Mouse (Mus musculus) limb, embryonic 13.5 days (tissue): ENCODE measurements at regions not wholly inside any gene's neighbourhood (a gene's known extent, or its start where the extent isn't known, plus 50 kb on each side); places are given as distances from the start of the nearest gene placed in this dataset.

Source experiments
- ATAC-seq: fragments of 200-750 bp; cut with Nextera tagmentation; 2 replicates; pipeline ENCODE4 v1.8.0; 2017; ENCODE audit warnings: low read depth, moderate number of reproducible peaks, moderate TSS enrichment; ENCODE audit not compliant: low FRiP score
- H3K27ac ChIP-seq: fragments of 300-500 bp; sonication (generic); 2 replicates; pipeline ENCODE4 v1.5.1; 2015; ENCODE audit warnings: inconsistent platforms, mild to moderate bottlenecking, moderate library complexity
- H3K27me3 ChIP-seq: fragments of 300-500 bp; sonication (generic); 2 replicates; pipeline ENCODE4 v1.6.1; 2015; ENCODE audit warnings: mild to moderate bottlenecking, inconsistent platforms
- H3K36me3 ChIP-seq: fragments of 300-500 bp; sonication (generic); 2 replicates; pipeline ENCODE4 v1.6.1; 2015; ENCODE audit warnings: inconsistent platforms, mild to moderate bottlenecking, moderate library complexity
- H3K4me1 ChIP-seq: fragments of 300-500 bp; sonication (generic); 2 replicates; pipeline ENCODE4 v1.6.1; 2015; ENCODE audit warnings: inconsistent platforms
- H3K4me2 ChIP-seq: fragments of 300-500 bp; sonication (generic); replicated peaks from 2 replicates; pipeline ENCODE4 v1.6.1; 2015; ENCODE audit warnings: inconsistent platforms, mild to moderate bottlenecking, moderate library complexity
- H3K4me3 ChIP-seq: fragments of 300-500 bp; sonication (generic); 2 replicates; pipeline ENCODE4 v1.5.1; 2015; ENCODE audit warnings: moderate library complexity, mild to moderate bottlenecking, inconsistent platforms
- H3K9ac ChIP-seq: fragments of 300-500 bp; sonication (generic); 2 replicates; pipeline ENCODE4 v1.6.1; 2015; ENCODE audit warnings: mild to moderate bottlenecking, inconsistent platforms
- H3K9me3 ChIP-seq: fragments of 300-500 bp; sonication (generic); 2 replicates; pipeline ENCODE4 v1.6.1; 2016; ENCODE audit warnings: inconsistent platforms
- WGBS: fragments of 180-500 bp; shearing (Covaris S2); methylation state at CpG from one replicate; pipeline ENCODE4 v1.1.7; 2015; 5-methylcytosine and 5-hydroxymethylcytosine counted together

DNA sequence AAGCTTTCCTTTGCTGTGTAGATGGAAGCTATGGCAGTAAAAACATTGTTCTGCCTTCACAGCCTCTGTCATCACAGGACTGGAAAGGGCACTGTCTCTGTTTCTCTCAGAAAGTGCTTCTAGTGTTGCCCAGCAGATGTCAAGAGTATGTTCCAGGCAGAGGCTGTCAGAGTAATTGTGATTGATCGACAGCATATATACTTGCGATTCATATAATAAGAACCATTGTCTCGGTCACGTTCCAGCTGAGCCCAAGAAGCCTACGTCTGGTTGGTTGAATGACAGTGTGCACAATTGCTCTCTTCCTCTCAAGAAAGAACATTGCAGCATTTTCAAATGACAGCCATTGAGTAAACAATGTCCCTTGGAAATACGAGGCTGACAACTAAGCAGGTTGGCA is 284.7 kb upstream of the Nrsn1 start:
- Histone ChIP-seq H3K9ac (no peak overlapping the region), H3K36me3 (no peaks in the 10 kb centered on the region), H3K9me3 (no peaks in the 10 kb centered on the region), H3K4me1 (peaks cover 10% of the 10 kb centered on the region), H3K4me2 (no peak overlapping the region), H3K27me3 (no peaks in the 10 kb centered on the region), H3K27ac (no peak overlapping the region), H3K4me3 (no peak overlapping the region)
- ATAC-seq, result no peak
- 88% methylated on average over 6 of the region's 6 CpGs for WGBS

DNA sequence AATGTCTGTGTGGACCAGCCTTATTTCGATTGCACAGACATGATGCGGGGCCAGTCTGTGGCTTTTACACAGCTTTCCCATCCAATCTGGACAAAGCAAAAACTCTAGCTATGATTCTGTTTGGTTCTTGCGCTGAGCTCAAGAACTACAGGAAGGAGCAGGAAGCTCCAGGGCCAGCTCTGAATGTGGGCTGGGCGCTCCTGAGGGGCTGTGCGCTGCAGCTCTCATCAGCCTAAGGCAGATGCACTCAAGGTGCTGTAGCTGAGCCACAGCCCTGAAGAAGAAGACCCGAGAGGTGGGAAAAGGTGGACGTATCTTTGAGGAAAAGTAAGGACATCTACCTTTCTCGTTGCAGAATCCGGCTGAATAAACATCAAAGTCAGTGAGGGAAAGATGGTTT is 278.2 kb upstream of the Nrsn1 start:
- ATAC-seq, result no peak
- H3K4me3 ChIP-seq, result no peak overlapping the region
- H3K9ac ChIP-seq, result no peak overlapping the region
- no peaks in the 10 kb centered on the region for H3K4me1 ChIP-seq
- no peaks in the 10 kb centered on the region for H3K36me3 ChIP-seq
- no peak overlapping the region for H3K27ac ChIP-seq
- no peak overlapping the region for H3K4me2 ChIP-seq
- H3K27me3 ChIP-seq, result no peaks in the 10 kb centered on the region
- WGBS, result 86% methylated on average over 9 of the region's 9 CpGs
- no peaks in the 10 kb centered on the region for H3K9me3 ChIP-seq

DNA sequence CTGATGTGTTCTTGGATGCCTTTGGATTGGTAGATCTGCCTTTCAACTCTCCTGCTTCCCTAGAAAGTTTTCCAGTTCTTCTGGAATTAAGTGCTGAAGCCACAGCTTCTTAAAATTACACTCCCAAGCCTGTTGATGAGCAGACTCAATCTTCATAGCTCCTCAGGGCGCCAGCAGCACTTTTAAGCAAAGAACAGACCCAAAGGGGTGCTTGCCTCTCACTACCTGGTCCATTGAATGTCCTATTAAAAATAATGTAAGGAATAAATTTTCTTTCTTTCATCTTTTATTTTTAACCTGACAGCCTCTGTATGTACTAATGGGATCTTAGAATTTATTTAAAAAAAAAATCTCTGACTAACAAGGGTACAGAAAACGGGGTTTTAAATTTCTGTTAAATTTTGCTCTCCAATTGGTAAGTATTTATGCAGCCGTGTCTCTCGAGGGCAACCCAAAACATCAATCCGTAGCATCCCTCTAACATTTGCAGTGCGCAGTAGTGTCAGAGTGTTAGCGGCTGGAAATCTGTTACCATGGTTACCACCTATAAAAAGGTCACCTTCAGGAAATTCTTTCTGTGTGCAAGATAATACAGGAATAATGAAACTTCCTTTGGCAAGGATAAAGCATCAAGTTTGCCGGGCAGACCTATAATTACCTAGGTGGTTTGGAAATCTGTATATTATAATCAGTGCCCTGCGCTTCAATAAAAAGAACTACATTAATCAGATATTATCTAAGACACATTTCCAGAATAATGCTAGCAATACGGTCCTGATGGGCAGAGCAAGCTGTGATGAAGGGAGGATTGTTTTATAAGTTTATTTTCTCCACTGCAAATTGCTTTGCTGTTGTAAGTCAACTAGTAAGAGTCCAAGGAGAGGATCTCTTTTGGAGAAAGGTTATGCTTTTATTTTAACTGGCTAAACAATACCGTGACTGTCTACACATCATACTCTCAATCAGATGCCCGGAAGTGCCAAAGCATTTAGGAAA is 277.1 kb upstream of the Nrsn1 start:
- Histone ChIP-seq H3K4me2 (no peak overlapping the region), H3K9me3 (no peaks in the 10 kb centered on the region), H3K27me3 (no peaks in the 10 kb centered on the region), H3K36me3 (no peaks in the 10 kb centered on the region), H3K27ac (no peak overlapping the region), H3K4me1 (no peaks in the 10 kb centered on the region), H3K9ac (no peak overlapping the region), H3K4me3 (no peak overlapping the region)
- WGBS, result 57% methylated on average over 12 of the region's 12 CpGs
- ATAC-seq, result no peak

DNA sequence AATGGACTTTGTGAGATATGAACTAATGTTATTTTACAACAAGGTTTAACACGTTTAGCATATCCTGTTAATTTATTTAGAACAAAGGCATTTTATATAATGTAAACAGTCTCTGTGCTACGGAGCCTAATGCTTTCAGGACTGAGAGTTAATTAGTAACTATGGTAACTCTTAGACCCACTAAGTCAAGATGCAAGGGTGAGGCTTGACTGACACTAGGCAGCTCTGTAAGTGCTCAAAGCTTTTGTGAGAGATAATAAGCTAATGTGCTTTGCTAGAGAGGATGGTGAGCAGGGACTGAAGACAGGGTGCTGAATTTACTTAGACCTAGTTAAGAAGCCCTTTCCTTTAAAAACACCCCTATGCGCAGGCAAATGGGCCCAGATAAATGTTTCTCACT is 253.8 kb upstream of the Nrsn1 start:
- no peaks in the 10 kb centered on the region for H3K36me3 ChIP-seq
- H3K4me2 ChIP-seq, result no peak overlapping the region
- 54% methylated on average over 3 of the region's 3 CpGs for WGBS
- no peak overlapping the region for H3K4me3 ChIP-seq
- ATAC-seq, result no peak
- H3K27ac ChIP-seq, result no peak overlapping the region
- no peaks in the 10 kb centered on the region for H3K27me3 ChIP-seq
- H3K9ac ChIP-seq, result no peak overlapping the region
- H3K4me1 ChIP-seq, result no peaks in the 10 kb centered on the region
- H3K9me3 ChIP-seq, result peaks cover 8% of the 10 kb centered on the region; the same call in 1 of the 2 replicates

DNA sequence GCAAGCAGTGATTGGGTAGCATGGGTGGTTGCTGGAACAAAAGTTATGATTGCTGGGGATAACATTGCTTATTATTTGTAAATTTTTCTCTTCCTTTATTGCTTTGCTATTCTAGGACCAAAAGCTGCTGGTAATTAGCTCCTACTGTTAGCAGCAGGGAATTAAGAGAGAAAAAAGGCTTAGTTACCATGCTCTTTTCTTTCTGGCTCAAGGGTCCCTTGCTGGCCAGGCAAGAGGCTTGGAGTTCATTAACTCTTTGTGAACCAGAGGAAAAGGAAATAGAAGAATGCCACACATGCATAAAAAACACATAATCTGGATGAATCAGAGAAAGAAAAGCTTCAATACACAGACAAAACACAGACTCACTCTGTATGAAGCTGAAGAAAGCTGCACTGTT is 237.1 kb upstream of the Nrsn1 start:
- Histone ChIP-seq H3K9ac (no peak overlapping the region), H3K27ac (no peak overlapping the region), H3K9me3 (no peaks in the 10 kb centered on the region), H3K4me1 (0 out of 2 replicates have a peak, but pooled peaks cover 4% of the 10 kb centered on the region), H3K27me3 (no peaks in the 10 kb centered on the region), H3K4me3 (no peak overlapping the region), H3K36me3 (no peaks in the 10 kb centered on the region), H3K4me2 (no peak overlapping the region)
- ATAC-seq, result no peak

DNA sequence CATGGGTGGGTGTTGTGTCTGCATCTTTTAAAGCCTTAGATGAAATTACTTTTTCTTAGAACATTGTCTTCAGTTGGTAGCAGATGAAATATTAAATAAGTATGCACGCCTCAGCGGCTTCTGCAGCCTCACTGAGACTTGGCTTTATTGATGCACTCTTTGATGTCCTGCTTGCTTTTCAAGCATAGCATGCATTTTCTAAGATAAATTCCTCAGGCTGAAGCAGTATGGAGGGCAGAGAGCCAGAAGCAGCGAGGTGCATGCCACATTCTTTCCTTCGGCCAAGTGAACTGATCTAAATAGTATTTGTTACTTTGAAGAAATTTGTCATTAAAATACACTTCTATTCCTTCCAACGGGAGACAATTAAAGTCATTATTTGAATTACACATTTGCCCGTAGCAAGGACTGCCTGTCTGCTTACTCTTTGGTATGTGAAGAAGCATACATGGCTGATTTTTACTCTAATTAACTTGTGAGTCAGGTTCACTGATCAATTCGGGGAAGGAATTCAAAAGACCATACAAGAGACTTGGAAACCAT is 224.3 kb upstream of the Nrsn1 start:
- ATAC-seq, result no peak
- Histone ChIP-seq H3K9me3 (no peaks in the 10 kb centered on the region), H3K4me3 (no peak overlapping the region), H3K27me3 (no peaks in the 10 kb centered on the region), H3K4me1 (no peaks in the 10 kb centered on the region), H3K4me2 (no peak overlapping the region), H3K27ac (no peak overlapping the region), H3K36me3 (no peaks in the 10 kb centered on the region), H3K9ac (no peak overlapping the region)
- WGBS, result 66% methylated on average over 7 of the region's 7 CpGs

DNA sequence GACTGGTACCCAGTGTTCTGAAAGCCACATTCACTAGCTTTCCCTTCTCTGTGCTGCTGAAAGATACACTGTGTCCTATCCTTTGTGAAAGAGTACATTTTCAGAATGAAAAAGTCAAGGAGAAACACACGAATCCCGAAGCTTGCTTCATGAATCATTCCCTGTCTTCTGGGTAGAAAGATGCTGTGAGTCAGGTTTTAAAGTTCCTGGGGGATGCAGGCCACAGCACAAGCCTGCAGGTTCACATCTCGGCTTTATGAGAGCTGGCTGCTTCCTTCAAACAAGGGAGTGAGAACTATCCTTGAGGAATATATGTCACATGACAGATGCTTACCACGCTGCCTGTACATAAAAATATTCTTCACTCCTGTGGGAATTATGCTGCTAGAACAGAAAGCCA is 219.7 kb upstream of the Nrsn1 start:
- no peak overlapping the region for H3K4me2 ChIP-seq
- H3K27ac ChIP-seq, result no peak overlapping the region
- ATAC-seq, result no peak
- no peaks in the 10 kb centered on the region for H3K9me3 ChIP-seq
- no peaks in the 10 kb centered on the region for H3K36me3 ChIP-seq
- H3K9ac ChIP-seq, result no peak overlapping the region
- WGBS, result 53% methylated on average over 4 of the region's 4 CpGs
- H3K4me1 ChIP-seq, result no peaks in the 10 kb centered on the region
- no peaks in the 10 kb centered on the region for H3K27me3 ChIP-seq
- H3K4me3 ChIP-seq, result no peak overlapping the region

DNA sequence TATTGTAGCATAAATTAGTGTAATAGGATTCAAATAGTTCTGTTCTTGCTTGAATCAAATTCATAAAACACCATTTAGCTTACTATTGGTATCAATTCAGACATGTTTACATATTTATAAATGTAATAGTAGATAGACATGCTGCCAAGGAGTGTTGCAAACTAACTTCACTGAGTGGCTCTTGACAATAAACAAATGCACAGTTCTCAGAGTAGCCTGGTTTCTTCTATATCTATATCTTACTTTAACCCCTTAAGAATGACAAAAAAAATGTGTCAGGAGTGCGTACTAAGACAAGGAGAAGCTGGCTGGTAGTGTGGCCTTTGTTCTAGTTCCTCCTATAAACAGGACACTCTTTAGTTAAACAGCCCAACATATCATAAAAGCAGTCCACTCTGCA is 213.0 kb upstream of the Nrsn1 start:
- H3K9me3 ChIP-seq, result no peaks in the 10 kb centered on the region
- H3K27ac ChIP-seq, result no peak overlapping the region
- no peak overlapping the region for H3K4me2 ChIP-seq
- ATAC-seq, result no peak
- no peaks in the 10 kb centered on the region for H3K36me3 ChIP-seq
- H3K9ac ChIP-seq, result no peak overlapping the region
- H3K4me3 ChIP-seq, result no peak overlapping the region
- 85% methylated on average over 1 of the region's 1 CpGs for WGBS
- no peaks in the 10 kb centered on the region for H3K27me3 ChIP-seq
- H3K4me1 ChIP-seq, result no peaks in the 10 kb centered on the region

DNA sequence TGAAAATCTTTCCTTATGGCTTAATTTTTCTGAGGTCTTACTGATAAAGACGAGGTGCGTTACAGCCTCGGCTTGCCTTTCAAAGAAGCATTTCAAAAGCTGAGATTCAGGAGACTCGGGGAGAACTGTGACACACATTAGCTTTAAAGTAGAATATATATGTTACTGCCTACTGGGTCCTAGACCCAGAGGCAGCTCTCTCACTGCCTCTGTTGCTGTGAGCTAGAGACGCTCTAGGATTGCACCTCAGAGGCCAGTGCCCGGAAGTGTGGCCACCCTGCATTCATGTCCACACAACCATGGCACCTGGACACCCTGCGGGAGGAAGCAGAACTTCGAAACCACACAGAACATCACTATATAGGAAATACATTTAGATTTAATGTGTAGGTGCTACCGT is 181.6 kb upstream of the Nrsn1 start:
- Histone ChIP-seq H3K9me3 (no peaks in the 10 kb centered on the region), H3K36me3 (no peaks in the 10 kb centered on the region), H3K4me1 (no peaks in the 10 kb centered on the region), H3K9ac (no peak overlapping the region), H3K27me3 (no peaks in the 10 kb centered on the region), H3K27ac (no peak overlapping the region), H3K4me3 (no peak overlapping the region), H3K4me2 (no peak overlapping the region)
- no peak for ATAC-seq
- WGBS, result 83% methylated on average over 9 of the region's 9 CpGs

DNA sequence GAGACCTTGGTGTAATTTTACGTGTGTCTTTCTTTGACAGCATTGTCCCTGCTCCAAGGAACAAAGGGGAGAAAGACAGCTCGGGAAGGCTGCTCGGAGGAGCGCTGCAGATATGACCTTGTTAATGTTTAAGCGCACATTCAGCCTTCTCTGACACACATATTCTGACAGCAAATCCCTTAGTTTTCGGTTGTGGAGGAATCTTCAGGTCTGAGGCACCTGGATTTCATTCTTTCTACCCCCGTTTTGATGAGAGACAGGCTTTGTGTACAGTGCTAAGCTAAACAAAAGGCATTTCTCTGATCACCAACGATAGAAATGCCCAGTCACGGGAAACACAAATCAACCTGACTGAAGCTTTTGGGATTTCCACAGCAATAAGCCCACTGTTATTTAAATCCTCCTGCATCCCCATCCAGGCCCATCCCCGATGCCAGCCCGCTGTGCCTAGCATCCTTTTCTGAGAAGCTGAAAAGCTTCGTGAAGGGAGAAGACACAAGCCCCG is 181.1 kb upstream of the Nrsn1 start:
- 56% methylated on average over 13 of the region's 13 CpGs for WGBS

DNA sequence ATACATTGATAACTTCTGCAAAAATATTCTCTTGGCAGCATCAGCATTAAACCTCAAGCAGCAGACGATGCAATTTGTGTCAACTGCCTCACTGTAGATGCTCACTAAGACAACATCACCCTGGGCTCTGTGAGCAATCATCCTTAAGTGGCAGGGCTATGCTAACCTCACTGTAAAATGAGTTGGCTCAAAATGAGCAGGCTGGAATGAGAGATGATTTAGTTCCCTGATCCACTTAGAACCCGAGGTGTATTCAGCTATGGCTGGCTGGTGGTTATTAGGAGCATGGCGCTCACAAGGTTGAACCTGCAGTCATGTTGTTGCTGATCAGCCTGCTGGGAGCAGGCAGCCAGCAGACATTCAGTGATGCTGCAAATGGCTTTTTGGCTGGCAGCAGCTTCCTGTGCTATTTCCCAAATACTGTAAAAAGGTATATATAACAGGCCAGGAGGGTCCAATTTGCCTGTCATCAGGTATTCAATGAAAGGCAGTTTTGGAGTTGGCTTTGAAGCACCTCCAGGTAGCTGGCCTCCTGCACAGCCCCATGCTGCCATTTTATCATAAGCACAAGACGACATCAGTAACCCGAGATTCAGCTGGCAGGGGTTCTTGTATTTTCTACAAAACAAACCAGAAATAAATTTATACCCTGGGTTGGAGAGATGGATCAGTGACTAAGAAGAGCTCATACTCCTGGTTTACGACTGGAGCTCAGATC is 159.6 kb upstream of the Nrsn1 start:
- Histone ChIP-seq H3K9me3 (no peaks in the 10 kb centered on the region), H3K4me1 (peaks cover 5% of the 10 kb centered on the region), H3K9ac (no peak overlapping the region), H3K36me3 (no peaks in the 10 kb centered on the region), H3K4me2 (no peak overlapping the region), H3K27ac (no peak overlapping the region), H3K4me3 (no peak overlapping the region), H3K27me3 (no peaks in the 10 kb centered on the region)
- WGBS, result 40% methylated on average over 6 of the region's 6 CpGs
- ATAC-seq, result peak; percentile 89

More for the DNA sequence above, 181.1 kb upstream of the Nrsn1 start:
- H3K4me3 ChIP-seq, result no peak overlapping the region
- H3K36me3 ChIP-seq, result no peaks in the 10 kb centered on the region
- no peaks in the 10 kb centered on the region for H3K9me3 ChIP-seq
- ATAC-seq, result no peak
- no peaks in the 10 kb centered on the region for H3K4me1 ChIP-seq
- no peak overlapping the region for H3K9ac ChIP-seq
- no peak overlapping the region for H3K27ac ChIP-seq
- no peak overlapping the region for H3K4me2 ChIP-seq
- no peaks in the 10 kb centered on the region for H3K27me3 ChIP-seq

DNA sequence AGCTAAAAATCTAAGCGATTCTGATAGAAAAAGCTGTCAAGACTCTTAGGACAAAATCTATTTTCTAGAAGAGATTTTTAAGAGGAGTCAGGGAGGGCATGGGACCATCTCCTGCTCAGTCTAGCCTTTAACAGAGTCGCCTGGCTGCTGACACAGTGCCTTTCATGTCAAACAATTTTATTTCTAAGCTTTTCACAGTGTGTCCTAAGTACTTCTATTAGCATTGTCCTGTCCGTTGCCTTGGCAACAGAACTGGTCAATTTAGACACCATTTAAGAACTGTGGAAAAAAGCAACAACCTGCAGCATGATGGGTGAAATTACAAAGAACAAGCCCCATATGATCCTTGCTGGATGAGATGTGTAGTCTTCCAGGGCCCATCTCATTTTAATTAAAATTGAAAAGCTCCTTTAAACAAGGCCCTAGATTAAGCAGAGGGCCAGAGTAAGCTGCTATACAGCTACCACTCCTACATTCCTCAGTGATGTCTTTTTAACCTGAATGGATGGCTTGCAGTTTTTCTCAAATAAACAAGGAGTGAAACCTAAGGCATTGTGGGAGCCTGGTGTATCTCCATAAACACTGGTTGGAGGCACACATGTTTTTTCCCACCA is 133.0 kb upstream of the Nrsn1 start:
- H3K27me3 ChIP-seq, result no peaks in the 10 kb centered on the region
- H3K9ac ChIP-seq, result no peak overlapping the region
- H3K4me3 ChIP-seq, result no peak overlapping the region
- 60% methylated on average over 3 of the region's 3 CpGs for WGBS
- no peak for ATAC-seq
- H3K36me3 ChIP-seq, result no peaks in the 10 kb centered on the region
- no peaks in the 10 kb centered on the region for H3K9me3 ChIP-seq
- peaks cover 4% of the 10 kb centered on the region; the same call in 1 of the 2 replicates for H3K4me1 ChIP-seq
- H3K4me2 ChIP-seq, result no peak overlapping the region
- H3K27ac ChIP-seq, result no peak overlapping the region
